Mouse (Mus musculus): Measurements from ENCODE around the gene Eci1.

GRCm38 (mm10) chr17:24469910-24470602 lies 43.6 kb downstream of the Eci1 start, which contains the start of the genes E4f1 and Pgp:
- peak; percentile 54 for TF ChIP-seq POLR2A (IDR thresholded peaks at IDR 0.05; ENCODE audit: insufficient read depth, low read length)
- TF ChIP-seq CTCF (IDR thresholded peaks at IDR 0.05; ENCODE audit: low read depth, low read length), result no peak
- no peak for TF ChIP-seq EP300 (IDR thresholded peaks at IDR 0.05; ENCODE audit: insufficient read depth, low read depth, low read length)
